Mouse (Mus musculus) neural tube, embryonic 10.5 days (tissue): ENCODE results near the gene Gm7978.
"Not testable (repeated sequence)": the region's sequence is repeated elsewhere in the genome, so short reads cannot be mapped to it uniquely, and the experiment has no call there.

Experiments used
- DNase-seq: peaks from one replicate; pipeline ENCODE4 v3.0.0-alpha.2; 2017; ENCODE audit warnings: low spot score; ENCODE audit errors: extremely low spot score

The Gm7978 gene

DNA sequence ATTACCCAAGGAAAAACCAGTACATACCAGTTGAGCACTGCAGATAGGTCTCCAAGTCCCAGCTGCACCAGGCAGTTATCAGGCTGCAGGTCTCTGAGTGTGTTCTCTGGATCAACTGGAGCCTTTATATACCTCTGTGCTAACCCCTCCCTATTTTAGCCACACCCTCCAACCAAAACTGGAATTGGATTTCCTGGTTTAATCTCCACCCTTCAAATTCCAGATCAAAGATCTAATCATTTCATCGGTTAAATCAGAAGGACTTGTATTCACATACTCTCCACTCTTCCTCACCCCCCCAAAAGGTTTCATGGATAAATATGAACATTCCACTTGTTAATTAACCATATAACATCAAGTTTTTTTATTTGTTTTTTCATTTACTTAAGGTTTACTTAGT is at the start of gene Gm7978:
Gm7978 (minus strand) TSS at position 101 of the 400 bp plus-strand sequence.
- DNase-seq, result not testable (repeated sequence)

DNA sequence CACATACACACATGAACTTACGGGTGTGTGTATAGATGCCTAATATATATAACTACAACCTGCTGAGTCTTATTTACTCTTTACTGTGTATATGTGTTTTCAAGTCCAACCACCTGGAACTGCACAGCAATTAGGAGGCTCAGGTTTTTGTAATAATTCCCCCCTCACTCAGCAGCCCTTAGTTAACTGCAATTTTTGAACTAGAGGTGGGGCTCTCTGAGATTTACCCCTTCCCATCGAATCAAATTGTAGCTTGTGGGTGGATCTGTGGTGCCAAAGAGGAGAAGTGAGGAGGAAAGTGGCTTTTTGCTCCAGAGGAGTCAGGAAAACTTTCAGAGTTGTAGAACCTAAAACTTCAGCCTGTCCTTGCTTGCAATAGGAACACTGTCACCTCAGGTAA is 39.7 kb upstream of the Gm7978 start, which contains the start of gene E330014E10Rik:
E330014E10Rik (plus strand) TSS at position 301 of the 400 bp plus-strand sequence.
- not testable (repeated sequence) for DNase-seq

DNA sequence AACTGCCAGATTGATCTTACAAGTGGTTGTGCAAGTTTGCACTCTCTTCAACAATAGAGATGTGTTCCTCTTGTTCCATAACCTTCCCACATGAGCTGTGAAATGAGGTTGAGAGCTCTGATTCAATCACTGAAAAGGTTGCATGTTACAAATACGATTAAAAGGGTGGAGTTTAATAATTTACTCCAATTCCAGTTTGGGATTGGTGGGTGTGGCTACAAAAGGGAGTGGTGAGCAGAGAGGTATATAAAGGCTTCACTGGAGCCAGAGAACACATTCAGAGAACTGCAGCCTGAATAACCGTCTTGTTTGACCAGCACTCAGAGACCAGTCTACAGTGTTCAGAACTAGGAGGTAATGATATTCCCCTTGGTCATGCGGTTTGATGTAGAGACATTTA is 5.7 kb upstream of the Gm7978 start, which contains the start of gene Gm7982:
Gm7982 (plus strand) TSS at position 301 of the 400 bp plus-strand sequence.
- DNase-seq, result not testable (repeated sequence)
